Mouse (Mus musculus) kidney, postnatal 0 days (tissue): ENCODE data around the gene Arid1b. TPM values are rescaled to one million over a fixed set of nuclear protein-coding genes. Genes with fewer than 3 reads are reported as not detected.

Experiments
- ATAC-seq: fragments of 200-750 bp; cut with Nextera tagmentation; replicated peaks from 2 replicates; pipeline ENCODE4 v1.8.0; 2017; ENCODE audit warnings: low read depth, moderate number of reproducible peaks, moderate TSS enrichment, moderate library complexity; ENCODE audit not compliant: low FRiP score
- DNase-seq: peaks from one replicate; pipeline ENCODE4 v3.0.0-alpha.2; 2016; ENCODE audit warnings: low spot score
- H3K27ac ChIP-seq: fragments of 300-500 bp; sonication (generic); 2 replicates; pipeline ENCODE4 v1.5.1; 2014; ENCODE audit warnings: mild to moderate bottlenecking
- H3K27me3 ChIP-seq: fragments of 300-500 bp; sonication (generic); 2 replicates; pipeline ENCODE4 v1.6.1; 2014; ENCODE audit warnings: low read length, mixed read lengths; ENCODE audit not compliant: insufficient read depth
- H3K36me3 ChIP-seq: fragments of 300-500 bp; sonication (generic); 2 replicates; pipeline ENCODE4 v1.6.1; 2014; ENCODE audit warnings: low read length, mixed read lengths; ENCODE audit not compliant: insufficient read depth
- H3K4me1 ChIP-seq: fragments of 300-500 bp; sonication (generic); replicated peaks from 2 replicates; pipeline ENCODE4 v1.6.1; 2014; ENCODE audit warnings: antibody characterized with exemption, low read length, mixed read lengths; ENCODE audit not compliant: insufficient read depth
- H3K4me2 ChIP-seq: fragments of 300-500 bp; sonication (generic); 2 replicates; pipeline ENCODE4 v1.6.1; 2014; ENCODE audit warnings: mild to moderate bottlenecking, low read length, moderate library complexity, mixed read lengths
- H3K4me3 ChIP-seq: fragments of 300-500 bp; sonication (generic); replicated peaks from 2 replicates; pipeline ENCODE4 v1.5.1; 2014; ENCODE audit warnings: low read depth, low read length
- H3K9ac ChIP-seq: fragments of 300-500 bp; sonication (generic); 2 replicates; pipeline ENCODE4 v1.6.1; 2014; ENCODE audit warnings: low read depth, low read length
- H3K9me3 ChIP-seq: fragments of 300-500 bp; sonication (generic); replicated peaks from 2 replicates; pipeline ENCODE4 v1.6.1; 2016; ENCODE audit warnings: low read length, inconsistent platforms, mixed read lengths
- CTCF ChIP-seq: IDR thresholded peaks from 2 replicates; pipeline ENCODE4 v1.5.1; 2016; ENCODE audit warnings: antibody characterized with exemption, low read depth, mild to moderate bottlenecking, moderate library complexity
- WGBS: fragments of 180-500 bp; shearing (Covaris S2); extraction: QIAGEN DNeasy Blood & Tissue Kit; methylation state at CpG from one replicate; pipeline ENCODE4 v1.1.7; 2014; 5-methylcytosine and 5-hydroxymethylcytosine counted together
- polyA plus RNA-seq: library from polyadenylated mRNA; unstranded; fragments of >200 nt; fragmentation: Nextera tagmentation; extraction: Ambion mirVana; gene quantifications from 2 replicates; pipeline ENCODE4 v1.2.1, GENCODE M21; 2015

The Arid1b gene
- polyA plus RNA-seq, 1 experiment from 2014 or later, result 9.2 TPM

DNA sequence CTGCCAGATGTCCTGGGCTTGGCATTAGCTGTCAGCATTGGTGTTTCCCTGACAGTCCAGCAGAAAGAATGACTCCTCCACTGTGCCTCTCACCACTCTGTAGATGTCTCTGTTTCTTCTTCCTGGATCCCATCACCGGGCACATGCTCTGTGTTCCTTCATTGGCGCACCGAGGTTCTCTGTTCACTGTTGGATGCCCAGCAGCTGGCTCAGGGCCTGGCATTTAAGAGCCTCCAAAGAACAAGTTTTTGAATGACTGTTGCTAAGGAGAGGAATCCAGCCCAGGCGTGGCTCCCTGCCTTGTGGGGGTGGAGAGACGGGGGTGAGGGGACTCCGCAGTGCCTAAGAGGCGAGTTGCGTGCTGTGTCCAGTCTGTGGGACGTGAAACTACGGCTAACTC, 290.7 kb downstream of the Arid1b start:
- H3K4me2 ChIP-seq, result no peak overlapping the region
- H3K4me1 ChIP-seq, result no peaks in the 10 kb centered on the region; the same call in 1 of the 2 replicates
- no peak for DNase-seq
- no peak for TF ChIP-seq CTCF
- no peaks in the 10 kb centered on the region for H3K9me3 ChIP-seq
- 0 out of 2 replicates have a peak, but pooled peaks cover 15% of the 10 kb centered on the region for H3K36me3 ChIP-seq
- no peak for ATAC-seq
- H3K9ac ChIP-seq, result no peak overlapping the region
- H3K27ac ChIP-seq, result no peak overlapping the region
- no peaks in the 10 kb centered on the region for H3K27me3 ChIP-seq
- 86% methylated on average over 10 of the region's 10 CpGs for WGBS
- no peak overlapping the region for H3K4me3 ChIP-seq

DNA sequence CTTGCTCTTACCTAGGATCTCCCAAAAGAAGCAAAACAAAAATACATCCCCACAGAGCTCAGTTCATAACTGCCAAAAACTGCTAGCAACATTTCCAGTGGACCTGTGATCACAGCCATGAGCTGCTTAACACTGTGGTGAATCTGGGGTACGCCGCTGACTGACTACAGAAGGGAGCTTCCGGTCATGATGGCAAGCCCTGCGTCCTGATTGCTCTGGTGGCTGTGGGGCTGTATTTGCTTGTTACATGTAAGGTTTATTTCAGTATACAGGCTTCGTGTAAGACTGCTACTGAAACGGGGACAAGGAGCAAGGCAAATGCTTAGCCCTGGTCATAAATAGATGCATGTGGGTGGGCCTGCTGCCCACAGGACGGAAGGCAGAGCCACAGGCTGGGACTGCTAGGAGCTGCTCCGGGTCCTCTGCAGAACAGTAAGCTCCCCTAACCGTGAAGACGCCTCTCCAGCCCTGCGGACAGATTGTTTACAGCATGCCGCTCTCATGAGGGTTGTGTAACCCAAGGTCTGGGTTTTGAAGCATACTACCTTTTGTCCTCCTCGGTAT, 291.8 kb downstream of the Arid1b start:
- ATAC-seq (no peak), DNase-seq (no peak)
- 0 out of 2 replicates have a peak, but pooled peaks cover 14% of the 10 kb centered on the region for H3K36me3 ChIP-seq
- no peaks in the 10 kb centered on the region for H3K9me3 ChIP-seq
- TF ChIP-seq CTCF, result no peak
- WGBS, result 68% methylated on average over 13 of the region's 13 CpGs
- no peak overlapping the region for H3K27ac ChIP-seq
- H3K4me2 ChIP-seq, result no peak overlapping the region
- H3K27me3 ChIP-seq, result no peaks in the 10 kb centered on the region
- no peak overlapping the region for H3K9ac ChIP-seq
- H3K4me3 ChIP-seq, result no peak overlapping the region
- no peaks in the 10 kb centered on the region for H3K4me1 ChIP-seq

DNA sequence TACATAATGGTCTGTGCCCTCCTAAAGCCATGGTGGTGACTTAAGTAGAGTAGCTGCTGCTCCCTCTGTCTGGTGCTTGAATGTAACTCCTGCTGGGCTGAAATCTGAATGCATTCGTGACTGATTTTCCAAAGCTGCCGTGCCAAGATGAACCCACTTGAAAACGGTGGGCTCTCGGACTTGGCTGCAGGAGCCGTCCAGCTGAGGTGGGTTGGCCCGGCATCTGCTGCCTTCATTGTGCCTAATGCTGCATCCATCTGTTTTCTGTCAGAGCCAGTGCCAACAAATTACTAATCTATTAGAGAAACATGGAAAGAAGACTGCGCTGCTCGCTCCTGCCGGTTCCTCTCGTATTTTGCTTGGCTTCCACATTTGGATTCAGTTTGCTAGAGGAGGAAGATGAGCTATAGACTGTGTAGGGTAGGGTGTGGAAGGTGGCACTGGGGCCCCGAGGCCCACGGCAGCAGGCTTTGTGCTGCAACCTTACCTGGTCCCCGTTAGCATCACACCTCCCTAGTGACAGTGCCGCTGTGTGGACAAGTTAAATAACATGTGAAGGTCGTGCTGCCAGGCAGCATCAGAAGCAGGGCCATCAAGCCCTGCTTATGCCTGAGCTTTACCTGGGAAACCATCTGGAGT, 292.6 kb downstream of the Arid1b start:
- Histone ChIP-seq H3K4me1 (no peaks in the 10 kb centered on the region), H3K36me3 (0 out of 2 replicates have a peak, but pooled peaks cover 11% of the 10 kb centered on the region), H3K4me3 (no peak overlapping the region), H3K27me3 (no peaks in the 10 kb centered on the region), H3K9ac (no peak overlapping the region), H3K9me3 (no peaks in the 10 kb centered on the region), H3K27ac (no peak overlapping the region), H3K4me2 (no peak overlapping the region)
- ATAC-seq (no peak), DNase-seq (no peak)
- WGBS, result 81% methylated on average over 15 of the region's 15 CpGs
- TF ChIP-seq CTCF, result no peak

DNA sequence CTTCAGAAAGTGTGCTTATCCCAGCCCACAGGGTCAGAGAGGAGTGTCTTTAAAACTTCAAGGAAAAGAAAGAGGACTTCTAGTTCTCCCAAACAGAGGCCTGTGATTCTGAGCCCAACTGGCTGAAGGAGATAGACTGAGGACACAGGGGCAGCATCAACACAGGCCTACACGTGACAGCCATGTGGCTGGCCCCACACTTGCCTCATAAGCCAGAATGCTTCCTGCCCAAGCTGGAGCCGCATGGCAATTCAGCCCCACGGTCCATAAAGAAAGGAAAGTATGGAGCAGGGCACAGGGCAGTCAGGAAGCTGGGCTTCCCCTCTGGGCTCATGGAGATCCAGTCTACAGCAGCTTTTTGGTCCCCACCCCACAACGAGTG, 293.1 kb downstream of the Arid1b start:
- WGBS, result 57% methylated on average over 4 of the region's 4 CpGs
- H3K9me3 ChIP-seq, result no peaks in the 10 kb centered on the region
- H3K4me1 ChIP-seq, result no peaks in the 10 kb centered on the region
- no peak overlapping the region for H3K4me2 ChIP-seq
- ATAC-seq (no peak), DNase-seq (no peak)
- H3K36me3 ChIP-seq, result 0 out of 2 replicates have a peak, but pooled peaks cover 11% of the 10 kb centered on the region
- H3K9ac ChIP-seq, result no peak overlapping the region
- H3K27me3 ChIP-seq, result no peaks in the 10 kb centered on the region
- no peak overlapping the region for H3K27ac ChIP-seq
- TF ChIP-seq CTCF, result no peak
- H3K4me3 ChIP-seq, result no peak overlapping the region

DNA sequence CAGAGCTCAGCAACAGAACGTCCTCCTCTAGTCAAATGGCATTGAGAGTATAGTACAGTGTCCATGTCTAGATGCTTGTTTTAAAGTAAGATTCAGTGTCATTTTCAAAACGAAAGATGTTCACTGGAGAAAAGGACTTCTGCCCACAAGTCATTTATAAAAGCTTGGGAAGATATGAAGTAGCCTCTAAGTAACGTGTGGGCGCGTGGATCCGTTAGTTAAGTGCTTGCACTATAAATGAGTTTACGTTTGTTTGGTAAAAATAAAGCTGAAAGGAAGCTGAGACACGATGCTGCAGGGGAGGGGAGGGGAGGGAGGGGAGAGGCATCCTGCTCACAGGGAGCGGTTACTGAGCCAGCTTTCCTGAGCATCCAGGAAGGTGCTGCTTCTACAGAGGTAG, 293.5 kb downstream of the Arid1b start:
- Histone ChIP-seq H3K9ac (no peak overlapping the region), H3K27ac (no peak overlapping the region), H3K9me3 (no peaks in the 10 kb centered on the region), H3K4me3 (no peak overlapping the region), H3K27me3 (no peaks in the 10 kb centered on the region), H3K4me1 (no peaks in the 10 kb centered on the region), H3K4me2 (no peak overlapping the region), H3K36me3 (0 out of 2 replicates have a peak, but pooled peaks cover 11% of the 10 kb centered on the region)
- DNase-seq (no peak), ATAC-seq (no peak)
- TF ChIP-seq CTCF, result no peak
- WGBS, result 59% methylated on average over 9 of the region's 9 CpGs

DNA sequence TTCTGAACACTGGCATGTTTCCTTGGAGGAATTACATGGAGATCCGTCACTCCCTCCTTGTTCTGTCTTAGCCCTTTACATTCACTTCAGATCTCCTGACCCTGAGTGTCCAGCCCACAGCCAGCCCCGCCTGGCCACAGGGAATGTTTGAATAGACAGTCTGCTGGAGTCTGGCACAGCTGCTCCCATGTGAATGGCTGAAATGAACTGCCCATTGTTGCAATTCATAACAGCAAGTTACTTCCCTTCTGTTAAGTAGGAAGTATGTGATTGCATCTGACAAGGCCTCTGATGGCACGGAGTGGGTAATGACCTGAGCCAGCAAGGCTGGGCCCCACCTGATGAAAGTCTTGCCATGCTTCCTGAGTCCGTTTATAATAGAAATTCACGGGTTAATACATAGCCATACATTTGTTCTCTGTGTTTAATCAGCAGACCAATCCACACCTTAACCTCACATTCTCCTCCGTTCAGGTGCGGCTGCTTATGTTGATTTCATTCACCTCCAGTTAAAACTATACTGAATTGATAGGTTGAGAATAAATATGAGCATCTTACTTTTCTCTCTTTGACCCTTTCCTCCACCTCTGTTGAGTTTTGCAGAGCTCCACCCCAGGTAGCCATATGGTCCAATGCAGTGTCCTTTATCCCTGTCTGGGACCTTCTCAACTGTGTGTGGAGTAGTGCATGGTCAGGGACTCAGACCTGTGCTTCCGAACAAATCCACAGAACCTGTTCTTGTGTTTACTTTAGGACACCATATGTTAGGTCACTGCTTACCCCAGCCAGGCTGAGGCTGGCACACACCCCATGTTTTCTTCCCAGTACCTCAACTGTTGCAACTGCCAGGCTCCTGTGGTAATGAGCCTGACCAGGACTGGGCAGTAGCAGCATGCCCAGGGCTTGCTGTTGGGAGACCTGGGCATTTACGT, 299.8 kb downstream of the Arid1b start:
- no peak for ATAC-seq
- 59% methylated on average over 9 of the region's 9 CpGs for WGBS
- Histone ChIP-seq H3K4me3 (no peak overlapping the region), H3K27ac (peak overlapping the region; percentile 73), H3K36me3 (0 out of 2 replicates have a peak, but pooled peaks cover 8% of the 10 kb centered on the region), H3K9ac (0 out of 2 replicates have a peak overlapping the region, but pooled peaks have one; percentile 14), H3K27me3 (no peaks in the 10 kb centered on the region), H3K4me2 (no peak overlapping the region), H3K4me1 (peaks cover 28% of the 10 kb centered on the region), H3K9me3 (no peaks in the 10 kb centered on the region)
- DNase-seq, result no peak
- no peak for TF ChIP-seq CTCF
